Mouse (Mus musculus): ENCODE results near the gene 4930522L14Rik. TPM values are rescaled to one million over a fixed set of nuclear protein-coding genes. Genes with fewer than 3 reads are reported as not detected.
"Not testable (repeated sequence)": the region's sequence is repeated elsewhere in the genome, so short reads cannot be mapped to it uniquely, and the experiment has no call there.

4930522L14Rik gene
- polyA plus RNA-seq, 1 experiment from 2014 or later = 3.6 TPM

GRCm38 (mm10) chr5:109690537-109691201 is 61.0 kb downstream of the 4930522L14Rik start, which contains the start of gene 5430403G16Rik:
TSS of gene 5430403G16Rik (minus strand) at chr5:109691041.
- peak within 1 kb of the TSS; percentile 63 for H3K9ac ChIP-seq
- not testable (repeated sequence) for H3K27me3 ChIP-seq (ENCODE audit: control insufficient read depth, insufficient read depth, low read length); H3K4me1 ChIP-seq (replicated peaks; ENCODE audit: control insufficient read depth, insufficient read depth, low read length); H3K36me3 ChIP-seq (replicated peaks; ENCODE audit: control insufficient read depth, insufficient read depth); H3K9me3 ChIP-seq (ENCODE audit: control insufficient read depth, low read length)
- peak; percentile 98 for ATAC-seq (ENCODE audit: low FRiP score)
- peak; percentile 81 for DNase-seq (ENCODE audit: low spot score)
- peak within 1 kb of the TSS; percentile 70 for H3K27ac ChIP-seq
- H3K4me3 ChIP-seq (replicated peaks; ENCODE audit: low read length) = peak within 1 kb of the TSS; percentile 47
- WGBS = 0% methylated on average over 24 of the region's 26 CpGs
- H3K4me2 ChIP-seq (replicated peaks) = peak within 1 kb of the TSS; percentile 70

Other genes starting within 250 kb of the 4930522L14Rik start
- gene Crlf2, start 192.9 kb downstream of the 4930522L14Rik start, polyA plus RNA-seq (2014; fragmentation: Nextera tagmentation; extraction: Ambion mirVana) = 13.5 and 16.5 TPM in 2 replicates
- 2.0 and 2.1 TPM in 2 replicates for gene 5430403G16Rik, start 60.8 kb downstream of the 4930522L14Rik start, polyA plus RNA-seq (2014; fragmentation: Nextera tagmentation; extraction: Ambion mirVana)
- gene Gm15446, start 171.5 kb upstream of the 4930522L14Rik start, polyA plus RNA-seq (2014; fragmentation: Nextera tagmentation; extraction: Ambion mirVana) = 0.23 and 0.74 TPM in 2 replicates
- 21.4 and 23.4 TPM in 2 replicates for gene Zfp932, start 244.6 kb upstream of the 4930522L14Rik start, polyA plus RNA-seq (2014; fragmentation: Nextera tagmentation; extraction: Ambion mirVana)

Measured in hindbrain, embryonic 14.5 days (tissue).